Mouse (Mus musculus) myocyte (in vitro differentiated cells): Measurements from ENCODE around the gene Eif4a1.

Experiments
- E2F4 ChIP-seq: IDR thresholded peaks from one replicate; pipeline ENCODE4 v1.6.1; 2011; ENCODE audit warnings: mild to moderate bottlenecking, control low read depth, moderate library complexity; ENCODE audit not compliant: insufficient read depth
- MAX ChIP-seq: IDR thresholded peaks from one replicate; pipeline ENCODE4 v1.6.1; 2011; ENCODE audit warnings: low read depth, mild to moderate bottlenecking, control low read depth
- POLR2A ChIP-seq: IDR thresholded peaks from one replicate; pipeline ENCODE4 v1.6.1; 2011; ENCODE audit warnings: low read depth, mild to moderate bottlenecking, control low read depth, moderate library complexity; ENCODE audit not compliant: insufficient read length
- POLR2AphosphoS2 ChIP-seq: IDR thresholded peaks from one replicate; pipeline ENCODE4 v1.6.1; 2011; ENCODE audit warnings: low read depth, control low read depth; ENCODE audit not compliant: insufficient read length
- TCF12 ChIP-seq: IDR thresholded peaks from one replicate; pipeline ENCODE4 v1.6.1; 2011; ENCODE audit warnings: mild to moderate bottlenecking, control low read depth; ENCODE audit not compliant: poor library complexity, insufficient read depth, severe bottlenecking
- USF1 ChIP-seq: IDR thresholded peaks from one replicate; pipeline ENCODE4 v1.6.1; 2011; ENCODE audit warnings: low read depth, mild to moderate bottlenecking, control low read depth, moderate library complexity

DNA sequence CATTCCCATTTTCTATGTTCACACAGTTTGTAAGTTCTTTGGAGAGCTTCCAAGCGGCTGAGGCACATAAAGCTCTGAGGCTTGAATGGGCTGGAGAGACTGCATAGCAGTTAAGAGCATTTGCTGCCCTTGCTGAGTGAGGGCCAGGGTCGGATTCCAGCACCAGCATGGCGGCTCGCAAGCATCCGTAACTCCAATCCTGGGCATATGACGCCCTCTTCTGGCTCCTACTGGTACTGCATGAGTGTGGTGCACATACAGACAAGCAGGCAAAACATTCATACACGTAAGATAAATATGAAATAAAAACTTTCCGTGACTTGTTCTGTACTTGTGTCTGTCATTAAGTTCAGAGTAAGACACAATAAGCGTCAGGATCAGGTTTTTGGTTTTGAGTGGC lies 43.3 kb upstream of the Eif4a1 start:
- TF ChIP-seq POLR2A = no peak
- no peak for TF ChIP-seq TCF12
- TF ChIP-seq MAX = no peak
- TF ChIP-seq USF1 = no peak
- TF ChIP-seq E2F4 = no peak
- no peak for TF ChIP-seq POLR2AphosphoS2
